Mouse (Mus musculus) forebrain, embryonic 14.5 days (tissue): ENCODE data around the gene Pla2g6. TPM values are rescaled to one million over a fixed set of nuclear protein-coding genes. Genes with fewer than 3 reads are reported as not detected.
A peak's percentile ranks its signal among the peaks of the same experiment; 100 is the strongest.

ENCODE experiments used
- ATAC-seq: fragments of 200-750 bp; cut with Nextera tagmentation; 2 replicates; pipeline ENCODE4 v1.8.0; 2017; ENCODE audit warnings: mild to moderate bottlenecking, moderate library complexity
- DNase-seq: peaks from one replicate; pipeline ENCODE4 v3.0.0-alpha.2; 2015; ENCODE audit warnings: low spot score
- H3K27ac ChIP-seq: fragments of 300-500 bp; sonication (generic); 2 replicates; pipeline ENCODE4 v1.5.1; 2014; ENCODE audit warnings: low read depth, mild to moderate bottlenecking, control low read depth, low read length, moderate library complexity
- H3K27me3 ChIP-seq: fragments of 300-500 bp; sonication (generic); replicated peaks from 2 replicates; pipeline ENCODE4 v1.6.1; 2014; ENCODE audit warnings: low read length, control low read depth, mixed read lengths; ENCODE audit not compliant: control insufficient read depth, insufficient read depth
- H3K36me3 ChIP-seq: fragments of 300-500 bp; sonication (generic); 2 replicates; pipeline ENCODE4 v1.6.1; 2014; ENCODE audit warnings: low read length, control low read depth; ENCODE audit not compliant: control insufficient read depth, insufficient read depth
- H3K4me1 ChIP-seq: fragments of 300-500 bp; sonication (generic); 2 replicates; pipeline ENCODE4 v1.6.1; 2014; ENCODE audit warnings: antibody characterized with exemption, low read length, control low read depth; ENCODE audit not compliant: control insufficient read depth, insufficient read depth
- H3K4me2 ChIP-seq: fragments of 300-500 bp; sonication (generic); 2 replicates; pipeline ENCODE4 v1.6.1; 2014; ENCODE audit warnings: mild to moderate bottlenecking, control low read depth, low read length
- H3K4me3 ChIP-seq: fragments of 300-500 bp; sonication (generic); 2 replicates; pipeline ENCODE4 v1.5.1; 2014; ENCODE audit warnings: low read depth, low read length, control low read depth
- H3K9ac ChIP-seq: fragments of 300-500 bp; sonication (generic); 2 replicates; pipeline ENCODE4 v1.6.1; 2014; ENCODE audit warnings: mild to moderate bottlenecking, low read length, control low read depth, moderate library complexity
- H3K9me3 ChIP-seq: fragments of 300-500 bp; sonication (generic); replicated peaks from 2 replicates; pipeline ENCODE4 v1.6.1; 2016; ENCODE audit warnings: low read length, control low read depth, mixed read lengths; ENCODE audit not compliant: control insufficient read depth
- WGBS: fragments of 180-500 bp; shearing (Covaris S2); extraction: QIAGEN DNeasy Blood & Tissue Kit; methylation state at CpG from one replicate; pipeline ENCODE4 v1.1.7; 2014; 5-methylcytosine and 5-hydroxymethylcytosine counted together
- polyA plus RNA-seq: library from polyadenylated mRNA; unstranded; fragments of >200 nt; fragmentation: Nextera tagmentation; extraction: Ambion mirVana; gene quantifications from 2 replicates; pipeline ENCODE4 v1.2.1, GENCODE M21; 2014

The Pla2g6 gene
- polyA plus RNA-seq = 14.0 and 18.9 TPM in 2 replicates

DNA sequence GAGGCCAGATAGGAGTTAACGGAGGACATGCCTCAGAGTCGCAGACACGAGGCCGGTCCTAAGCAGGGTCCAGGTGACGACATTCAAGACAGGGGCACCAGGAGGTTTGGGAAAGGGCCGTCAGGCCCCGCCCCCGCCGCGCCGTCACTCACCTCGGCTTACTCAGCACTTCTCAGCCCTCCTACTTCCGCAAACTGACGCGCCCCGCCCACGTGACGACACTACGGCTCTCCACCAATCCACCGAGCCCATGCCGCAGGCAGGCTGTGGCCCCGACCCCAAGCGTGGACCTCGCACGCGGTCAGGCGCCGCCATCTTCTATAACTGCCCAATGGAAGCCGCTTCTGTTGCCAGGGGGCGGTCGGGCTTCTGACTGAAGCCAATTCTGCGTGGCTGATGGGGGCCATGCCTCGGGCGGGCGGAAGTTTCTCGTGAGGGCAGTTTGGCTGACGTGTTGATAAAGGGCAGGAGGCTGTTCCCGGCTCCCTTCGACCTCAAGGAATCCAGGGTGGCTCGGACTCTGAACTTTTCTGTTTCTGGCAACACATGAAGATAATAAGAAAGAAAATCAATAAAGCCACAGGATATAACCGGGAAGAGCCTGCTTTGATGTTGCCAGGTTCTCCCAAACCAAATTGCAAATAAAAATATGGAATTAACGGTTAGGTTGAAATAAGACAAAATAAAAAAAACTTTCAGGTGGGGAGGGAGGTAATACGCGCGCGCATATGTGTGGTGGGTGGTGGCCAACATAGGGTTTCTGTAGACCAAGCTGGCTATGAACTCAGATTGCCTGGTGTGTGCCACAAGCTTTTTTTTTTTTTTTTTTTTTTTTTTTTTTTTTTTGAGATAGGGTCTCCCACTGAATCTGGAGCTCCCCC is at the start of gene Pla2g6:
Gene Pla2g6, minus strand, starts transcription at position 333 of the 881 bp plus-strand sequence.
- peak within 1 kb of the TSS; percentile 72 for H3K9ac ChIP-seq
- no peaks in the 10 kb centered on the region for H3K9me3 ChIP-seq
- no peaks in the 10 kb centered on the region for H3K27me3 ChIP-seq
- H3K4me2 ChIP-seq = peak within 1 kb of the TSS; percentile 84
- DNase-seq = peak; percentile 98
- WGBS = 5% methylated on average over 45 of the region's 46 CpGs
- H3K4me1 ChIP-seq = peaks cover 6% of the 10 kb centered on the region; the same call in 1 of the 2 replicates
- H3K27ac ChIP-seq = peak within 1 kb of the TSS; percentile 82
- H3K36me3 ChIP-seq = no peaks in the 10 kb centered on the region
- H3K4me3 ChIP-seq = peak within 1 kb of the TSS; percentile 57
- ATAC-seq = peak; percentile 99

DNA sequence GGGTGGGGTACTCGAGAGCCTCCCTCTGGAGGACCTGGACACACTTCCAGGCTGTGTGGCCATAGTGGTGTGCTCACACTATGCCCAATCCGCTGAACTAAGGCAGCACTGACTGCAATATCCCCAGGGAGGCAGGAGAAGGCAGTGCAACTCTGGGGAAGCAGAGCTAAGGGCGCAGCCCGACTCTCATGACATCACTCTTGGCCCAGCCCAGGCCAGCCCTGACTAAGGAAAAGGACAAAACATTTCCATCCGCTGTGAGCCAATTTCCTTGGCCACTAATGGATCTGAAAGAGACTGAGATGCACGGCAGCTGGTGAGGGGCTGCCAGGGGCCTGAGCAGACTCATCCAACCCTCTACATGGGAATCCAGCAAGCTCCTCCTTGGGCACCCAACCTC is 49.5 kb upstream of the Pla2g6 start:
- ATAC-seq (no peak), DNase-seq (no peak)
- Histone ChIP-seq H3K4me3 (no peak overlapping the region), H3K4me1 (0 out of 2 replicates have a peak, but pooled peaks cover 7% of the 10 kb centered on the region), H3K9ac (no peak overlapping the region), H3K9me3 (no peaks in the 10 kb centered on the region), H3K36me3 (peaks cover 47% of the 10 kb centered on the region), H3K4me2 (no peak overlapping the region), H3K27me3 (no peaks in the 10 kb centered on the region), H3K27ac (no peak overlapping the region)
- 82% methylated on average over 6 of the region's 6 CpGs for WGBS

DNA sequence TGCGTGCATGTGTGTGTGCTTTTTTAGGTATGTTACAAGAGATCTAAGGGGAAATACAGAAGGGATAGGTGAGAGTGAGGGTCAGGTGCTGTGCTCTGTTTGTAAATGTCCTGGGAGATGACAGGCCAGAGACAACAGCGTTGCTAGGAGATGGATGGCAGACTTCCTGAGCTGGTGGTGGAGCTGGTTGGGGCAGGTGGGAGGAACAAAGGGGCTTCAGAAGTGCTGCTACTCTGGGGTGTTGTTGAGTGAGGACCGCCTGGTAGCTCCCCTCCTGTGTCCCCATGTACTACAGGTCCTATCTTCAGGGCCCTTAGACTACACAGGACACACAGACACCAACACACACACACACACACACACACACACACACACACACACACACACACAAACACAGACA is 46.6 kb upstream of the Pla2g6 start:
- WGBS = 58% methylated on average over 3 of the region's 3 CpGs
- no peak overlapping the region for H3K4me3 ChIP-seq
- H3K9me3 ChIP-seq = no peaks in the 10 kb centered on the region
- H3K27ac ChIP-seq = no peak overlapping the region
- DNase-seq (no peak), ATAC-seq (no peak)
- no peak overlapping the region for H3K4me2 ChIP-seq
- no peak overlapping the region for H3K9ac ChIP-seq
- no peaks in the 10 kb centered on the region for H3K27me3 ChIP-seq
- H3K4me1 ChIP-seq = no peaks in the 10 kb centered on the region
- peaks cover 57% of the 10 kb centered on the region for H3K36me3 ChIP-seq

DNA sequence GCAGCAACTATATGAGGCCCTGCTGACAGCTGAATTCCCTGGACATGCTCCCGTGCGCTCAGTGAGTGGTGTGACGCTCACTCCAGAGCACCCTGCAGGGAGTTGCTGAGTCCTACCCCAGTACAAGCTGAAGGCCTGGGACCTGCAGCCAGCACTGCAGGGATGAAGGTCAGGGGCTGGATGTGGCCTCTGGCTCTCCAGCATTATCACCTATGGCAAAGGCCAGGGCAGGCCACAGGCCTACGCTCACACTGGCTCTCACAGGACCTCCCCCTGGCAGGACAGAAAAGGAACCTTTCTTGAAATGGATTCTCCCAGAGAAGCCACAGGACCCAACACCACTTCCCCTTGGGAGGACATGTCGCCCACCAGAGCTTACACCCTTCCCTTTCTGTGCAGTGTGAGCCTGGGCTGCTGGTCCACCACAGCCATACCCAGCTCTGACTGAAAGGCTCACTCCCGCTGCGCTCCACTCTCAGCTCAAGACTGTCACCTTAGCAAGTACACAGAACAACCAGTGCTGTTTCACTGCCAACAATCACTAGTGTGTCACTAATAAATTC is 42.2 kb upstream of the Pla2g6 start:
- H3K27ac ChIP-seq = no peak overlapping the region
- H3K4me1 ChIP-seq = no peaks in the 10 kb centered on the region
- no peaks in the 10 kb centered on the region for H3K9me3 ChIP-seq
- H3K4me3 ChIP-seq = no peak overlapping the region
- no peak overlapping the region for H3K4me2 ChIP-seq
- no peak for ATAC-seq
- H3K9ac ChIP-seq = no peak overlapping the region
- H3K27me3 ChIP-seq = no peaks in the 10 kb centered on the region
- WGBS = 88% methylated on average over 7 of the region's 7 CpGs
- H3K36me3 ChIP-seq = peaks cover 63% of the 10 kb centered on the region
- DNase-seq = no peak

DNA sequence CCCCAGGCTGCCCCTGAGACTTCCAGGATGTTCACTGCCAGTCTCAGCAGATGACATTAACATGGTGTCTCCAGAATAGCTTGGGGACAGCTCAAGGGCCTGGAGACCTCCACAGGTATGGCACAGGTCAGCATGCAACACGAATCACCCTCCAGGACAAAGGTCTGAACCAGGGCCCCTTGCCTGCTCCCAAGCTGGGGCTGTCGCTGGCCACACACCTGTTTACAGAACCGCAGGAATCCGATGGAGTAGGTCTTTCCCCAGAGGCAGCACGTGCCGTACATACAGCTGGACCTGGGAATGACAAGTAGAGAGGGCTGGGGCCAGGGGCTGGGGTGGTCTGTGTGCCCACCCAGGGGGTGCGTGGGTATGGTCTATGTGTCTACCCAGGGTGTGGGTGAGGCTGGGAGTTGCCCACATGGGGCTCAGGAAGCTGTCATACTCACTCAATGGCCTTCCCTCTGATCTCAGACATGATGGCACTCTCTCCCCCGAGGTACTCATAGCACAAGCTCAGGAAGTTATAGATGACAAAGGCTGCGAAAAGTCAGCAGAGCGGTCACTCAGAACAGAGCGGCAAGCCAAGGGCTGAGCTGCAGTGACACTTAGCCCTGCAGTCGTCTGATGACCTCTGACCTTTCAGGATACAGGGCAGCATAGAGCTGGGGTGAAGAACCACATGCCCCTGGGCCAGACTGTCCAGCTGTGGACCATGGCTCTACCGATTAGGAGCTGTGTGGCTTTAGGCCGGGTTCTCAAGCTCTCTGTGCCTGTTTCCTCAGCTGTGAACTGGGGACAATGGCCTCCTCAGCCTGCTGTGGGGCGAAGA is 41.5 kb upstream of the Pla2g6 start:
- ATAC-seq = no peak
- WGBS = 81% methylated on average over 15 of the region's 15 CpGs

DNA sequence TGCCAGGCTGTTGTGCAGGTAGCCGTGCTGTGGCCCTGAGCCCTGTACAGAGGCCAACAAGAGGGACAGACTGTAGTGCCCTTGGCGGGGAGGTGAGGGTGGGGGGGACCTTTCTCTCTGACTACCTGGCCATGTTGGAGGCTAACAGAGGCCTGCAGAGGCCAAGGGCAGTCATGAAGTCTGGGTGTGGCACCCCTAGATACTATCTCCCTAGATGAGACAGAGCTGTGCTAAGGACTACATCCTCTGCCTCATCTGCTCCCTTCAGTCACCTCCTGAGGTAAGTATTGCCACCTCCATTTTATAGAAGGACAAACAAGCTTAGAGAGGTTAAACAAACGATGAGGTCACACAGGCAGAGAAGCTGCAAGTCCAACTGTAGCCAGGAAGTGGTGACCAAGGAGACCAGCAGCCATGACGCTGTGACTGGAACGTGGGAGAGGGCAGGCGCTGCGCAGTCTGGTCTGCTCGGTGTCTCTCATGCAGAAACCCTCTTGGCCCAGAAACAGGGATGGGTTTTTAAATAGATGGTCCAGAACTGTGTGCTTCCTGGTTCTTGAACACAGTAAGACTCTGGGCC is 40.8 kb upstream of the Pla2g6 start:
- Histone ChIP-seq H3K9me3 (no peaks in the 10 kb centered on the region), H3K4me1 (no peaks in the 10 kb centered on the region), H3K27ac (no peak overlapping the region), H3K4me3 (no peak overlapping the region), H3K27me3 (no peaks in the 10 kb centered on the region), H3K4me2 (no peak overlapping the region), H3K9ac (no peak overlapping the region), H3K36me3 (peaks cover 68% of the 10 kb centered on the region)
- WGBS = 94% methylated on average over 8 of the region's 8 CpGs
- ATAC-seq (no peak), DNase-seq (no peak)

More for the DNA sequence above, 41.5 kb upstream of the Pla2g6 start:
- no peak for DNase-seq
- Histone ChIP-seq H3K9ac (no peak overlapping the region), H3K36me3 (peaks cover 68% of the 10 kb centered on the region), H3K4me1 (no peaks in the 10 kb centered on the region), H3K4me2 (no peak overlapping the region), H3K4me3 (no peak overlapping the region), H3K9me3 (no peaks in the 10 kb centered on the region), H3K27ac (no peak overlapping the region), H3K27me3 (no peaks in the 10 kb centered on the region)

DNA sequence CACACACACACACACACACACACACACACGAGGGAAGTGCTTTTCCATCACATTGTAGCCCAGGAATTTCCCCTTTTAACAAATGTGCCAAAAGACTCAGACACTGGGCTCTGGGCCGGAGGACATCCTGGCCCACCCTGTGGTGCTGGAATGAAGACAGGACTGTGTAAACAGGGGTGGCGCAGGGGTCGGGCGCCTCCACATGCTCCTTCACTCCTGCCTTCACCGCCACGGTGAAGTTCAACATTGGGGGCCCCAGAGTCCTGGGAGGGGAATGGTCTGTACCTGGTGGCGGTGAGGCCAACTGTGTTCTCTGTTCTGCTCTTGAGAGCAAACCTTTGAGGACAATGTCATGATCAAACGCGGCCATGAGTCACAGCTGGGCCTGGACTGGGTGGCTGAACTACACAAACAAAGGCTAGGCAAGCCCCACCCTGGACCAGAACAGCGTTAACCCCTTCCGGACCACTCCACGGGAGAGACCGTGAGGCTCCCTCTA is 40.2 kb upstream of the Pla2g6 start:
- Histone ChIP-seq H3K4me3 (no peak overlapping the region), H3K36me3 (peaks cover 66% of the 10 kb centered on the region), H3K4me1 (no peaks in the 10 kb centered on the region), H3K27ac (no peak overlapping the region), H3K9me3 (no peaks in the 10 kb centered on the region), H3K4me2 (no peak overlapping the region), H3K27me3 (no peaks in the 10 kb centered on the region), H3K9ac (no peak overlapping the region)
- 75% methylated on average over 14 of the region's 14 CpGs for WGBS
- no peak for DNase-seq
- ATAC-seq = no peak

DNA sequence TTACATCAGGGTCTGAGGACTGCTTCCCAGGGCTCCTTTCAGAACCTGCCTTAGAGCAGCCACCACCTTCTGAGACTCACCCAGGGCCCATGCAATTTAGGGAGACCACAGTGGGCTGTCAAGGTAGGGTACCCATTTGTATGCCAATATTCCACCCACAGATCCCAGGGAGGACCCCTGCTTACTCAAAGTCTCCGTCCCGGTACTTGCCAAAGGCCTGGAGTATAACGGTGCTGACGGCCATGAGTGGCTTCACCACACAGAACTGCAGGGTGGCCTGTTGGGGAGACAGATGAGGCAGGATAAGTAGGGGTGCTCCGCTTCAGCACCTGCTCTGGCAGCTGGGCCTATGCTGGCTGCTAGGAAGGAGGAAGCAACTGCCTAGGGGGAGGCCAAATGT is 38.2 kb upstream of the Pla2g6 start:
- Histone ChIP-seq H3K4me1 (no peaks in the 10 kb centered on the region), H3K36me3 (peaks cover 70% of the 10 kb centered on the region), H3K9ac (no peak overlapping the region), H3K4me3 (no peak overlapping the region), H3K4me2 (no peak overlapping the region), H3K9me3 (no peaks in the 10 kb centered on the region), H3K27ac (no peak overlapping the region), H3K27me3 (no peaks in the 10 kb centered on the region)
- 91% methylated on average over 5 of the region's 5 CpGs for WGBS
- no peak for DNase-seq
- ATAC-seq = no peak
